Mouse (Mus musculus): ENCODE results near the gene Rcor3.

Gene Rcor3

DNA sequence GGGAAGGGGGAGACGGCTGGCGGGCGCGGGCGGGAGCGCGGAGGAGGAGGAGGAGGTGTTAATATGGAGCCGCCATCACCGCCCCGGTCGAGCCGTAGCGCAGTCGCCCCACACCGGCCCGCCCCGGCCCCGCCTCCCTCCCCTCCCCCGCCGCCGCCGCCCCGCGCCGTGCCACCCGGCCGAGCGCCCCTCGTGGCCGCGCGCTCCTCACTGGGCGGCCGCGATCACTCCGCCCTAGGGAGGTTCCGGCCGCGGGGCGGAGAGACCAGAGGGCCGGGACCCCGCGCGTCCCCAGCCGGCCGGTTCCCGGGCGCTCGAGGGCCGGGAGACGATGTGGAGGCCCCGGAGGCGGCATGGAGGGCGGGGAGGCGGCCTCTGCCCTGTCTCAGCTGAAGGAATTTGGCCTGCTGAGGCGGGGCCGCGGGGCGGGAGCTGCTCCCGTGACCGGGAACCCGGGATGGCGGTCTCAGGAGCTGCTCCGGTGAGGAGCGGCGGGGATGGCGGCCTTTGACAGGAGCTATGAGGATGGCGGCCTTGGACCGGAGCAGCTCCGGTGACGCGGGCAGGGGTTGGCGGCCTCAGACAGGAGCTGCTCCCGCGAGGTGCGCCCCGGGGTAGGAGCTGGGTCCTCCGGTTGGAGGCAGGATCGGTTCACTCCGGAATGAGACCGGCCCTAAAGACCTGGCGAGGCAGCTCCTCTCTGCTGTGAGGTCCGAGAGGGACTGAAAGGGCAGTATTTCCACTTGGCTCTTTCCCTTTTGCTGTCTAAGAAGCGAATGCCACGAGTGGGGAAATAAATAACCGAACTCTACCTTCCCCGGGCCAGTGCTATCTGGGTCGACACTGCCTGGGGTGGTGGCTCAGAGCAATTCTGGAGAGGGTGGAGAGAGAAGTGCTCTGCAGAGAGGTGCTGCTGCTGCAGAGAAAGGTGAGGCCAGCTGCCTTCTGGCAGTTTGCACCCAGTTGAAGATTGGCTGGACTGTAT, at the start of gene Rcor3:
Rcor3 (minus strand) TSS at position 137 of the 985 bp plus-strand sequence.
- DNase-seq: peak; percentile 83 to 91

DNA sequence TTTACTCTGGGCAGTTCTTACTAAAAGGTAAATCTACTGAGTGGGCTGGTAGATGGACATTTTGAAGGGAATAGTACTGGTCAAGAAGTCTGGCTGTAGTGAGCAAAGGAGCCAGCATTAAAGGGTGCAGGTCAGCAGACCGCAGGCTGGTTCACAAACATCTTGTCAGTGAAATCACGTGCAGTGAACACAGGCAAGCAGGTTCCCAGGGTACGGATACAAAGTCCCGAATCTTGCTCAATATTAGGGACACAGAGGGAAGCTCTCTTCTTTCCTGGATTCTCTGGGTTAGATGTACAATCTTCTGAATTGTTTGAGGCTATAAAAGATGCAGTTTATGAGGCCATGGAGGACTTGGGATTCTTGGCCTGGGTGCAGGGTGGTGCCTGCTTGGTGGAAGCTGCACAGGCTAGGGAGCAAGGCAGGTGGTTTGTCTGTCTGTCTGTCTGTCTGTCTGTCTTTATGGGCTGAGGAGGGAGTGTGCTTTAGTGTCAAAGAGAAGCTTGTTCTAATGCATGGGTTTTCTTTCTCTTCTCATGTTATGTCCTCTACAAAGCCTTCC, 43.9 kb upstream of the Rcor3 start:
- DNase-seq: no peak

DNA sequence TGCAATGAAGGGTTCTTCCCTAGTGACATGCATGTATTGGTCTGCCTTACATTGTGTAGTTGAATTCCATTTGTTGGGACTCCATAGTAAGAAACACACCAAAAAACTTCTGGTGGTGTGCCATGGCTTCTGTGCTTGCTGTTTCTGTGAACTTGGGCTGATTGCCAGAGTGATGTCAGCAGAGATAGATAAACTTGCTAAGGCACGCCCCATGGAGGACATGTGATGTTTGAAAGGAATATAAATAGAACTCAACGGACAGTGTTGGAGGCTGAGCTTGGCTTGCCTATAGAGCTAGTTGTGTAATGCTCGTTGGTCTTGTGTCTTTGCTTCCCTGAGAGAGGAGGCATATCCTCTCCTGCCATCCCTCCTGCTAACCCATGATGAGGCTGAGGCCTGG, 42.0 kb upstream of the Rcor3 start:
- no peak for DNase-seq

DNA sequence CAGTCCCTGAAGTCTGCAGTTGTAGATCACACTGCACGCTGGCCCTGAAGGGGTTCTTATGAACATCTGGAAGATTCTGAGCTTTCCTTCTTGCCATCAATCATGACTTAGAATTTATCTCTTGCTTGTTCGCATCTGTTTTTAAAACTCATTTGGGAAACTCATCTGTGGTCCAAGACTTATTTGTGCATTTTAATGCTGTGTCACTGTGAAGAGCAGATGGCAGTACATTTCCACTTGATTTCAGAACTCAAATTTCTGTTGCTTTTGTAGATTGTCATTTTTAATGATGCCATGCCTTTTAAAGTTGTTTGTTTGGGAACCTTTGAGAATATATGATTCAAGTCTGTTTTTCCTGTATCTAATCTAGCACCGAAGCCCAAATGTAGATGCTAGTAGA, 33.6 kb upstream of the Rcor3 start:
- no peak for DNase-seq

DNA sequence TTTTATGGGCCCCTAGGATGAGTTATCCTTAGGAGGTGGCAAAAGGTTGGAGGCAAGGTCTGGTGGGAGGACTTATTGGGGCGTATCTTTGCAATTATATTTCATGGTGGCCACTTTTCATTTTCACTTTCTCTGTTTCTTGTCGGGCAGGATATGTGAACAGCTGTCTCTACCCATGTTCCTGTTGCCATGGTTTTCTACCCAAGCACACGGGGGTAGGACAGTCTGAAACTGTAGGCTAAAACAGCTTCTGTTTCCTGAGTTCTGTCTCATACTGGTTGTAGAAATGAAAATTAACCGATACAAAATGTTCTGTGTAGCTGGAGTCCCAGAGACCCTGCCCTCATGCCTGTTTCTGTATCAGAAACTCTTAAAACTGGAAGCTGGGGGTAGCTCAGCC, 13.3 kb upstream of the Rcor3 start:
- no peak for DNase-seq

DNA sequence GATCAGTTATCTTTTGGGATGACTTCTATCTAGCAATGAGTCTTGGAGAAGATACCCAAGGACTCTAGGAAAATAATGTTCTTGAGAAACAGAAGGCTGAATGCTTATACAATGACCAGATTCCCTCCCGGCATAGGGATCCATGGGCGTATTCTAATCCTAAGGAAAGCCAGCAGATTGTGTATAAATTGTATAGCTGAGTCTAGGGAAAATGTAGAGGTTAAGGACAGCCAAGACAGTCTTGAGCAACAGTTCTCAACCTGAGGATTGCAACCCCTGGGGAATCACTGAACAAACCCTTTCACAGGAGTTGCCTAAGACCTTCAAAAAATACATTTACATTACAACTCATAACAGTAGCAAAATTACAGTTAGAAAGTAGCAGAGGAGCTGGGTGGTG, 2.5 kb upstream of the Rcor3 start:
- DNase-seq: no peak

DNA sequence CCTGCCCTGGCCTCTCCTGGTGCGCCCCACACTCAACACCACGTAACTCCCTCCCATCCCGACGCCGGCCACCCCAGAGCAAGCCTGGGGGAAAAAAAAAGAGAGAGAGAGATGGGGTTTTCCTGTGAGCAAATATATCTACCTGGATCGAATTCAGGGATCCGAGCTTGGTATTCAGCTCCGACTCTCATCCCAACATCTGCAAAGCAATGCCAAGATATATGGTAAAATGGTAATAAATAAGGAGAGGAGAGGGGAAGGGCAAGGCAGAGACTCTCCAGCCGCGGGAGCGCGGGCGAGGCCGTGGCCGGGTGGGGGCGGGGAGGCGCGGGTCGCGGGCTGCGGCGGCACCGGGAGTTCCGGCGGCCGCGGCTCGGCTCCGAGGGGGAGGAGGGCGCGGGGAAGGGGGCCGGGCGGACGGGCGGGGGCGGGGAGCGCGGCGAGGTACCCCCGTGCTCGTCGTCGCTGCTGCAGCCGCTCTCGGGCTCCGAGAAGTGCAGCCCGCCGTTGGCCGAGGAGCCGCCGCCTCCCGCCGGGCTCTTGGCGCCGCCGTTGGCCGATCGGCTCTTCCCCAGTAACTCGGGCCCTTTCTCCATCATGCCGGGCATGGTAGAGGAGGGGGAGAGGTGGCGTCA, 454 bp downstream of the Rcor3 start:
- peak; percentile 64 to 72 for DNase-seq

DNA sequence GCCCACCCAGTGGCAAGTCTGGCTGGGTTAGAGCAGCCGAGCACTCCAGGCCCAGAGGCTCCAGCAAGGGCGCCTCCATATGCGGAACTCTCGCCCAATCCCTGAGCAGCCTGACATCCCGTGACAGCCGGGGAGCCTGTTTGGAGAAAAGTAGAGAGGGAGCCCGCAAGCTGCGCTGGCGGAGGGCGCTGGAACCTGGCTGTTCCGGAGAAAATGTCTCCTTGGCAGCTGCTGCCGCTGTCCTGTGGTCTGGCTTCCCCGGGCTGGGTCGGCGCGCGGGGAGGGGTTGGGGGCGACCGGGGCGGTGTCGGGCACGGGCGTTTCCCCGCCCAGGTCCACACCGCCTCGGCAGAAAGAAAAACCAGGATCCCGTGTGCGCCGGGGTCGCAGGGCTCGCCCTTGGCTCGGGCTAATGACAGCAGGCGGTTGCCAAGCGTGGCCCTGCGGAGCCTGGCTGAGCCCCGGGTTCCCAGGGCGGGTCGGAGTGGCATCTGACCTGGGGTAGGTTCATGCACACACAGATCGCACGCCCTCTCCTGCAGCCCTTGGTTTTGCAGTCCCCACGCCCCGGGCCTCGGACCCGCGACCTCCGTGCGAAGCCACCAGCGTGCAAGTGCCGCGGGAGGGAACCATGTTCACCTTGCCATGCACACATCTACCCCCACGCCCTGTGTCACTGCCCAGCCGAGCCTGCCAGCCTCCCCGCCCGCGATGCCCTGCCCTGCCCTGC, 1.1 kb downstream of the Rcor3 start:
- DNase-seq: peak; percentile 84 to 91

DNA sequence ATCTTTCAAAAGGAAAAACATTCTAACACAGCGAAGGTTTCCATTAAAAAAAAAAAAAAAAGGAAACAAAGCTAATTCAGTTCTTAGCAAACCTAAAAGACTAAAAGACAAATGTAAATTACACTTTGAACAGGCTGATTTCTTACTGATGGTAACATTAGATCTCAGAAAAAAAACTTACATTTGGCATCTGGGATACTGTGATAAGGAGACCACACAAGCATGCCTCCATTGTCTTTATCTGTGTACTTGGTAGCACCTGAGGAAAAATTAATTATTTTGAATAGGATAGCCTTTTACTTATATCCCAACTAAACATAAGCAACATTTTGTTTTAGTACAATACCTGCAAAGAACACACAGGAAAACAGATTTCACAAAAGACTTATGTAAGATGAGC, 7.7 kb downstream of the Rcor3 start:
- no peak for DNase-seq

DNA sequence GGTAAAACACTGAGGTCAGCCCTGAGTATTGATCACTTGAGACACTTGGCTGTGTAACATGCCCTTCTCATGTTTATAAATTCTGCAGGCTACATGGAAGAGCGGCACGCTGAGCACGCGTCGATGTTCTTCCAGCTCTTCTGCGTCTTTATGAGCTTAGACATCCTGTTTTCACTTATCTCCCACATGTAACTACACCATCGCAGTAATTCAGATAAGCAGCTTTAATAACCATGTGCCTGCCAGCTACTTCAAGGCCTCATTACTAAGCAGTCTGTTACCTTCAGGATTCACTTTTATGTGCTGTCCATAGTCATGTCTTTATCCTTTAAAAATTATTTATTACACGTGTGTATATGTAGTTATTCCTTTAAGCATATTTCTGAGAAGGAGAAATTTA, 9.5 kb downstream of the Rcor3 start:
- no peak for DNase-seq

DNA sequence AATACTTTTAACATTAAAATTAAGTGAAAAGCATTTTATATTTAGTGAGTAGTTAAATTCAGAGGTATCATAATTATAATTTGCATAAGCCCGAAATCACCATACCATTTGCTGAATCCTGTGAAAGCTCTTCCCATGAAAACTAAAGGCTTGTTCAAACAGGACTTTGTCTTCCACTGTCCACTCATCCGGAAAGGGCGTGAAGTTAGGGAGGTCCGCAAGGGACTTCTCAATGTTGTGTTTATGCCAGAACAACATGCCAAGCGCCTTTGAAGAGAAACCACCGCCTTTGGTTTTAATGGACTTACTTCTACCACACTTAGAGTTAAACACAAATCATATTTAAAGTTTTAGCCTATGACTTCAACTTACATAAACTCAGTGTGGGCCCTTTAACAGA, 12.1 kb downstream of the Rcor3 start:
- peak; percentile 17 to 37 for DNase-seq

DNA sequence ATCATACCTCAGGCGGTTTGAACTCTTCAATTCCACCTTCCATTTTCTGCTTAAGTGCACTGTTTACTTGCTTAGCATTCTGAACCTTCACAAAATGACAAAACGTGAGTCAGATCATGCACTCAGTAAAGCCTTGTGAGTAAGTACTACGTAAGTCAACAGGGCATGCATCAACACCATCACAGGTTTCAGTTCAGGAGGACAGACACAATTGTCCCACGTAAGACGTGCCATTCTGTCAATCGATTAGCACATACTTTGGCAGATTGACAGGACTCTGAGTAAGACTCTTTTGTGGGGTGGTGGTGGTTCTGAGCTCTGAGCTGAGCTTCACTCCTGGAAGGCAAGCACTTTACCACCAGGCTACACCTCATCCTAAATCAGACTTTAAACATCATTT, 21.6 kb downstream of the Rcor3 start:
- no peak for DNase-seq

DNA sequence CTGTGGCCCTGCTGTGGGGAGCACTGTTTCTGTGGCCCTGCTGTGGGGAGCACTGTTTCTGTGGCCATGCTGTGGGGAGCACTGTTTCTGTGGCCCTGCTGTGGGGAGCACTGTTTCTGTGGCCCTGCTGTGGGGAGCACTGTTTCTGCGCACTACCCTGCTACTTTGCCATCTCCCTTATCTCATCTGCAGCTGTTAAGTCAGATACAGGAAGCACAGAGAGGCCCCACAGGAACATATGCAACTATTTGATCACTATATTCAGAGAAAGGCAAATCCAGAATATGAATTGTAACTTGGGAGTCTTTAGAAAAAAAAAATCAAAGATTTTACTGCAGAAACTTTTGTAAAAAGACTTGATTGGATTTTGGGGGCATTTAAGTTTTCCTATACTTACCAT, 22.5 kb downstream of the Rcor3 start:
- DNase-seq: no peak

DNA sequence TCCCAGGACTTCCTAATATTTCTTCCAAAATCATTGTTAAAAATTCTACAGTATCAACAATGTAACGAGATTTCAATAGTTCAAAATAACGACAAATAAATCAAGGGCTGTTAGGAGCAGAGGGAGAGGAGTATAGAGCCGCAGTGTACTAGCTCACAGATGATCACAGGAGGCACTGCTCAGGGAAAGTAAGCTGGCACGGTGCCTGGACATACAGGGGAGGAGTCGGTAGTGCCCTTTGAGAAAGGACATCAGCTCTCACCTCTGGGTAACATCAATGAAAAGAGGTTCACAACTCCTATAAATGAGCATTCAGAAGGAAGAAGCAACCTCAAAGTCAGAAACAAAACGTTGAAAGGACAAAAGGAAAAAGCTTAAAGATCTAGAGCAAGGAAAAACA, 28.7 kb downstream of the Rcor3 start:
- DNase-seq: peak; percentile 52 to 64

DNA sequence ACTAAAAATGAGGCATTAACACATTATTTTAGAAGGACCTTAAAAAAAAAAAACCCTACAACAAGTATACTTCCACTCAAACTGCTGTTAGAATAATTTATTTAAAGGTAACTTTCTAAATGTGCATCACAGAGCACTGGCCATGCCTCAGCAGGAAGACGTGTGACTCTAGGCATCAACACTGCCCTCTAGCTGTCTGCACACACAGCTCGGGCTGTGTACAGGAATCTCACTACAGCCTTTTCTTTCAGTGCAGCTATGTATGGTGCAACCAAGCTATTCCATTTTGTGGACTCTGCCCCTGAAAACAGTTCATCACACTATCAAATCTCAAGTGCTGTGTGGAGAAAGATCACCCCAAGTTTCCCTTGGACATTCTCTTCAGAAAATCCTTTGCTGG, 30.5 kb downstream of the Rcor3 start:
- DNase-seq: peak in 1 of 2 experiments; percentile 64

DNA sequence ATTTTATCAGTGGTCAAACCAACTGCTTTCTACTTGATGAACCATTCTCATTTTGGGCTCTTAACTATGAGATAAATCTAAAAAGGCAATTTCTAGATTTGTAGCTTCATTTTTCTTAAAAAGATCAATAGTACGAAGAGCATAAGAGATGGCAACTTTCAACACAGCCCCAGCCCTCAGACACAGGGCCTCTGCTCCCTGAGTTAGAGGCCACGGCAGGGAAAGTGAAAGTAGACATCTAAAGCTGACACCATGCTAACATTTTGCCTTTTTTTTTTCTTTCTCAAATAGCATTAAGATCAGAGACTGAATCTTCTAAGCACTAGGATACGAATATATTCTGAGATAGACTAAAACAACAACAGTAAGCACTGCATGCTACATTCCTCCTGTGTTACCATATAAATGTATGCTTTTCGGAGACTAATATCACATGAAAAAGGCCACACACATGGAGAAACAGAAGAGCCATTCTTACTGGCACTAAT, 31.9 kb downstream of the Rcor3 start:
- no peak for DNase-seq

DNA sequence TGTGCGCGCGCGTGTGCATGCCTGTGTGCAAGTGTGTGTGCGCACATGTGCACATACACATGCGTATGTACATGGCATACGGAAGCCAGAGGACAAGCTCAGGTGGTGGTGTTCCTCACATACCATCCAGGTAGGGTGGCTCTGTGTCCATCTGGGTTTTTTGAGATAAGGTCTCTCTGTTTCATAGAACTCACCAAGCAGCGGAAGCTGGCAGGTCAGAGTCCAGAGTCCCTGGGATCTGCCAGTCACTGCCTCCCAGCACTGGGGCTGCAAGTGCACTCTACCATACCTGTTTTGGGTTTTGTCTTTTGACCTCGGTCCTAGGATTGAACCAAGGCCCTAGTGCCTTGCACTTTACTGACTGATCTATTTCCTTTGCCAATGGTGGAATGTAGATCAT, 33.8 kb downstream of the Rcor3 start:
- peak in 1 of 2 experiments; percentile 52 for DNase-seq

DNA sequence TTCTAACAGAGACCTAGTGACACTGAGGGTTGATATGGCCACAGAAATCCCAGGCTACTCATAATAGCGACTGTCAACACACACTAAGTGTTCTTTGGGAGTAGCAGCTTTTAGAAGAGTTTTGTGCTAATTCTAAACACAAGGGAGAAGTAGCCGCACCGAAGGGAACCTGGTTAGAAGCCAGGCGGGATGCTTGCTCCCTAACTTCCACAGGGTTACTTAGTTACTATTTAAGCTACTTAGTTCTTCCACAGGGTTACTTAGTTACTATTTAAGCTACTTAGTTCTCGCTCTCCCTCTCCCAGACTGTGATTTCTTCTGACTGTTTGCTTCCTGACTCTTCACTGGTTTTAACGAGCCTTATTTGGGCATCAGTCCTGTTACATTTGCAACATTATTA, 34.7 kb downstream of the Rcor3 start:
- DNase-seq: no peak

DNA sequence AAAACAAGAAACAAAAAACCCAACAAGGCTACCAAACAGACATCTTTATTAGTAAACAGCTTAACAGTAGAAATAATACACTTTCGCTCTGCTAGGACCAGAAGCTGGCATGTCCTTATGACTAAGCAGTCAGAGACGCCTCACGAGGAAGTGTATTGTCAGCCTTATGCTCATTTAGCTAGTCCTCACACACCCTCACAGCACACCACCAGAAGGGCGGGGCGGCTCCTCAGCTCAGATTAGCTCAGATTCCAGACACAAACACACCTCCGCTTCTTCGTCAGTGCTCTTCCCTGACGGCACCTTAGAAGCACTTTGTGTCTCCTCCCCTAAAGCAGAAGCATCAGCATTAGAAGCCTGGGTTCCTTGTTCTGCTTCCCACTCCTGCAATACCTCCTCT, 36.5 kb downstream of the Rcor3 start:
- no peak for DNase-seq

DNA sequence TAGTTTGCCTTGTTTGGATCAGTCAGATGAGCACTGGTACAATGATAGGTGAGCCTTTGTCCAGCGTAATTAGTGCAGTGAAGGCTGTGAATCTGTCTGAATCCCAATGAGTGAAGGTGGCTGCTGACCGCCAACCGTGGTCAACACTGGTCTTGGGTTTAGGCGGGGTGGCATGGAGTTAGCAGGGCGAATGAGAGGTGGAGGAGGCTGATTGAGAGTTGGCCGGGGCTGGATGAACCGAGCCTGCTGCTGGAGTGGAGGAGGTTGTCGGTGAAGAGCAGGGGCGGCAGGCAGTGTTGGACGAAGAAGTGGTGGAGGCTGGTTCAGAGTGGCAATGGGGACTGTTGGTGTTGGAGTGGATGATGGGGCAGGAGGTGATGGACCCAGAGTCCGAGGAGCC, 37.1 kb downstream of the Rcor3 start:
- no peak for DNase-seq

DNA sequence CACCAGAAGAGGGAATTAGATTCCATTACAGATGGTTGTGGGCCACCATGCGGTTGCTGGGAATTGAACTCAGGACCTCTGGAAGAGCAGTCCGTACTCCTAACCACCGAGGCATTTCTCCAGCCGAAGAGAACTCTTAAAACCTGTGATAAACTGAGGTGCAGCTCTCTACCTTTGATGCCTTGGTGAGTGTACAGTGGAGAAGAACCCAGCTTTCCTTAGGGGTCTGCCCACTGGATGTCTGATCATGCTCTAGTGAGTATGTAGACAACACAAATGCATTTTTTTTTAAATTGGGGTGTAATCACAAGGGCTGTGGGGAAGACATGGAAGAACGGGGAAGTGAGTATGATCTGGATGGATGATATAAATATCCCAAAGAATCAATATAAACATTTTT, 42.2 kb downstream of the Rcor3 start:
- DNase-seq: no peak

DNA sequence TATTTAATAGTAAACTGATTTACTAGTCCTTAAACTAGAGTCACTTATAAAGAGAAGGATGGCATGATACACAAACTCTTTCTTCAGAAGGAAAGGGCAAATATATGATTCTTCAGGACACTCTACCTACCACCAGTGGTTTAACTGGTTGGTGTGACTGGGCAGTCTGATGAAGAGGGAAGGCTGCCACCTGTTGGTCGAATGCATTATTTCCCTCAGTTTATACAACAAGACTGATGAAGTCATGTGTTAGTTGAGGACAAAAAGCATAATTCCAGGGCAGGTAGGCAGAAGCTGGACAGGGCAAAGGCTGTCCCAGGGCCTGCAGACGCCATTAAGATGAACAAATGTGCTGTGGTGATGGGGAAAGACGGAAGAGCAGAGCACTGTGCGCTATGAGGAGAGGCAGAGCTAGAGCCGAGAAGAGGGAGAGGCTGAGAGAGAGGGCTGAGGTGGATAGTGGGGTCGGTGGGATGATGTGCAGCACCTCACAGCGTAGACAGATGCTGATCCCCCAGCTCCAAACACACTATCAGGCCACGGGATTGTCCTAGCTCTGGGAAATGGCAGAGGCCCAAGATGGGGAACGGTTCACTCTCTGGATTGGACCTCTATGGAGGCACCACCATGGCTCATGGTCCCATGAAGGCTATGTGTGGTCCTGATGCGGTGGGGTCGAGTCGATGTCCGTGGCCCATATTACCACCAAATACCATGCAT, 43.3 kb downstream of the Rcor3 start:
- DNase-seq: peak; percentile 79 to 81
